Mouse (Mus musculus): Measurements from ENCODE around the gene Nphp1.

GRCm38 (mm10) chr2:127775013-127775412 is 13.7 kb downstream of the Nphp1 start:
- TF ChIP-seq CTCF (IDR thresholded peaks at IDR 0.05; ENCODE audit: borderline replicate concordance, control insufficient read depth, extremely low read depth, insufficient read depth, low read length, poor library complexity), result no peak
- TF ChIP-seq POLR2A (IDR thresholded peaks at IDR 0.05; ENCODE audit: control insufficient read depth, extremely low read depth, insufficient read depth, low read length, poor library complexity), result no peak

Measured in thymus, adult 2 months (tissue).